Comparison of ENCODE assay signal across 9 mouse cellular contexts in genomic region chr16:77636497-77636896, GRCm38 (mm10). TPM values are rescaled to one million over a fixed set of nuclear protein-coding genes. Genes with fewer than 3 reads are reported as not detected.
DNase-seq lines count a peak whose midpoint lies in the region; ATAC-seq lines count a peak whose summit lies in the region.
"Had no signal": no experiment of that assay in that cellular context is flagged by ENCODE, and none has a peak within 500 bp of the region (broad histone marks: within the 10 kb centered on the region; RNA-seq: fewer than 3 reads in every experiment).

No protein-coding gene starts in this region.

- H3K27ac ChIP-seq in hindbrain, embryonic 10.5 days, result no peak overlapping the region
- H3K27ac ChIP-seq in hindbrain, embryonic 16.5 days (ENCODE audit: low read depth, low read length), result no peak overlapping the region
- peak overlapping the region; percentile 70 for H3K27ac ChIP-seq in forebrain, embryonic 14.5 days (ENCODE audit: low read depth, low read length)
- H3K27ac ChIP-seq in limb, embryonic 15.5 days, result peak overlapping the region; percentile 71
- H3K27ac ChIP-seq: macrophage had no signal

- no peaks in the 10 kb centered on the region for H3K27me3 ChIP-seq in hindbrain, embryonic 10.5 days (ENCODE audit: insufficient read depth, poor library complexity, severe bottlenecking)
- no peaks in the 10 kb centered on the region for H3K27me3 ChIP-seq in hindbrain, embryonic 16.5 days (replicated peaks; ENCODE audit: control insufficient read depth, insufficient read depth, low read length)
- H3K27me3 ChIP-seq in forebrain, embryonic 14.5 days (replicated peaks; ENCODE audit: control insufficient read depth, insufficient read depth, low read length), result no peaks in the 10 kb centered on the region
- no peaks in the 10 kb centered on the region for H3K27me3 ChIP-seq in limb, embryonic 15.5 days

- H3K4me1 ChIP-seq in hindbrain, embryonic 10.5 days (replicated peaks), result 0 out of 2 replicates have a peak, but pooled peaks cover 4% of the 10 kb centered on the region
- H3K4me1 ChIP-seq in hindbrain, embryonic 16.5 days (ENCODE audit: control insufficient read depth, insufficient read depth, low read depth, low read length), result no peaks in the 10 kb centered on the region
- H3K4me1 ChIP-seq in forebrain, embryonic 14.5 days (ENCODE audit: control insufficient read depth, insufficient read depth, low read length), result peaks cover 4% of the 10 kb centered on the region
- H3K4me1 ChIP-seq in limb, embryonic 15.5 days, result no peaks in the 10 kb centered on the region

- H3K9ac ChIP-seq in hindbrain, embryonic 16.5 days (ENCODE audit: low read depth, low read length), result no peak overlapping the region
- H3K9ac ChIP-seq in forebrain, embryonic 14.5 days (ENCODE audit: low read length), result peak overlapping the region; percentile 38; the same call in 1 of the 2 replicates
- no peak overlapping the region for H3K9ac ChIP-seq in limb, embryonic 15.5 days

- H3K9me3 ChIP-seq in hindbrain, embryonic 10.5 days, result no peaks in the 10 kb centered on the region
- H3K9me3 ChIP-seq in hindbrain, embryonic 16.5 days (ENCODE audit: control insufficient read depth, low read length), result no peaks in the 10 kb centered on the region
- H3K9me3 ChIP-seq in forebrain, embryonic 14.5 days (replicated peaks; ENCODE audit: control insufficient read depth, low read length), result no peaks in the 10 kb centered on the region
- no peaks in the 10 kb centered on the region for H3K9me3 ChIP-seq in limb, embryonic 15.5 days

- H3K36me3 ChIP-seq in hindbrain, embryonic 10.5 days, result no peaks in the 10 kb centered on the region
- H3K36me3 ChIP-seq in hindbrain, embryonic 16.5 days (ENCODE audit: control insufficient read depth, insufficient read depth, low read length), result no peaks in the 10 kb centered on the region
- H3K36me3 ChIP-seq in forebrain, embryonic 14.5 days (ENCODE audit: control insufficient read depth, insufficient read depth, low read length), result no peaks in the 10 kb centered on the region
- H3K36me3 ChIP-seq in limb, embryonic 15.5 days, result no peaks in the 10 kb centered on the region

- H3K4me3 ChIP-seq in hindbrain, embryonic 10.5 days, result no peak overlapping the region
- no peak overlapping the region for H3K4me3 ChIP-seq in hindbrain, embryonic 16.5 days (ENCODE audit: low read length)
- no peak overlapping the region for H3K4me3 ChIP-seq in forebrain, embryonic 14.5 days (ENCODE audit: low read depth, low read length)
- H3K4me3 ChIP-seq in limb, embryonic 15.5 days, result no peak overlapping the region

- WGBS in hindbrain, embryonic 10.5 days, result 63% methylated on average over 6 of the region's 6 CpGs
- WGBS in hindbrain, embryonic 16.5 days, result 23% methylated on average over 6 of the region's 6 CpGs
- WGBS in forebrain, embryonic 14.5 days, result 30% methylated on average over 6 of the region's 6 CpGs
- 11% methylated on average over 6 of the region's 6 CpGs for WGBS in limb, embryonic 15.5 days

- no peak overlapping the region for H3K4me2 ChIP-seq in hindbrain, embryonic 16.5 days (ENCODE audit: low read length)
- H3K4me2 ChIP-seq in forebrain, embryonic 14.5 days (ENCODE audit: low read length), result peak overlapping the region; percentile 16; the same call in 1 of the 2 replicates
- H3K4me2 ChIP-seq in limb, embryonic 15.5 days, result peak overlapping the region; percentile 29; the same call in 1 of the 2 replicates

- no peak for ATAC-seq in hindbrain, embryonic 16.5 days
- ATAC-seq in forebrain, embryonic 14.5 days, result peak; percentile 76
- ATAC-seq in limb, embryonic 15.5 days (ENCODE audit: insufficient number of reproducible peaks, low FRiP score, low TSS enrichment, low read depth), result peak; percentile 84; the same call in 1 of the 2 replicates
- no peak for ATAC-seq in activated CD4-positive, CD25-positive, alpha-beta regulatory T cell, adult 4 months

- peak; percentile 12 for DNase-seq in hindbrain, embryonic 10.5 days (ENCODE audit: low spot score)
- peak; percentile 19 for DNase-seq in brain, adult 2 months (ENCODE audit: low read depth, low spot score)
- DNase-seq in forebrain, embryonic 14.5 days (ENCODE audit: low spot score), result peak; percentile 79
- no peak for DNase-seq in right cerebral cortex, postnatal 10 days (ENCODE audit: low spot score in 2 of 2)
- DNase-seq in right cerebral cortex, postnatal 4 days, result no peak

RNA-seq across cellular contexts. Expression of gene Gm11146, which starts 34.6 kb away (rescaled TPM):
- polyA plus RNA-seq in hindbrain, embryonic 10.5 days (2016; fragmentation: Nextera tagmentation; extraction: Ambion mirVana), result not detected in 2 replicates
- polyA plus RNA-seq in hindbrain, embryonic 16.5 days (2015; fragmentation: Nextera tagmentation; extraction: Ambion mirVana), result not detected in 2 replicates
- not detected in 2 replicates for polyA plus RNA-seq in forebrain, embryonic 14.5 days (2014; fragmentation: Nextera tagmentation; extraction: Ambion mirVana)
- not detected in 2 replicates for polyA plus RNA-seq in limb, embryonic 15.5 days (2015; fragmentation: Nextera tagmentation; extraction: Ambion mirVana)
- polyA plus RNA-seq in activated CD4-positive, CD25-positive, alpha-beta regulatory T cell, adult 4 months (2017; shearing (Covaris generic)), result not detected
- polyA plus RNA-seq: macrophage had no signal

Comparison
In these comparisons a context has a peak if more than half of its experiments do, and no peak if none do; other contexts are left out.
1. DNase-seq: peak in hindbrain, embryonic 10.5 days (single experiment), brain, adult 2 months (single experiment) and forebrain, embryonic 14.5 days (single experiment); none in right cerebral cortex, postnatal 10 days (0 of 2) and right cerebral cortex, postnatal 4 days (single experiment).
2. H3K27ac ChIP-seq: peak in forebrain, embryonic 14.5 days (single experiment) and limb, embryonic 15.5 days (single experiment); none in hindbrain, embryonic 10.5 days (single experiment) and hindbrain, embryonic 16.5 days (single experiment).
3. ATAC-seq: peak in forebrain, embryonic 14.5 days (single experiment) and limb, embryonic 15.5 days (single experiment); none in hindbrain, embryonic 16.5 days (single experiment) and activated CD4-positive, CD25-positive, alpha-beta regulatory T cell, adult 4 months (single experiment).